Mouse (Mus musculus) embryonic facial prominence, embryonic 13.5 days (tissue): Measurements from ENCODE around the gene Spryd4. TPM values are rescaled to one million over a fixed set of nuclear protein-coding genes. Genes with fewer than 3 reads are reported as not detected.
"Not testable (repeated sequence)": the region's sequence is repeated elsewhere in the genome, so short reads cannot be mapped to it uniquely, and the experiment has no call there.

Experiments used
- ATAC-seq: fragments of 200-750 bp; cut with Nextera tagmentation; 2 replicates; pipeline ENCODE4 v1.8.0; 2017; ENCODE audit warnings: low read depth; ENCODE audit not compliant: insufficient number of reproducible peaks, insufficient read depth, low FRiP score, low TSS enrichment
- H3K27ac ChIP-seq: fragments of 300-500 bp; sonication (generic); 2 replicates; pipeline ENCODE4 v1.5.1; 2015; ENCODE audit warnings: moderate library complexity, mild to moderate bottlenecking, inconsistent platforms
- H3K27me3 ChIP-seq: fragments of 300-500 bp; sonication (generic); 2 replicates; pipeline ENCODE4 v1.6.1; 2015; ENCODE audit warnings: mild to moderate bottlenecking, inconsistent platforms
- H3K36me3 ChIP-seq: fragments of 300-500 bp; sonication (generic); 2 replicates; pipeline ENCODE4 v1.6.1; 2015; ENCODE audit warnings: mild to moderate bottlenecking, inconsistent platforms
- H3K4me1 ChIP-seq: fragments of 300-500 bp; sonication (generic); 2 replicates; pipeline ENCODE4 v1.6.1; 2015; ENCODE audit warnings: inconsistent platforms
- H3K4me2 ChIP-seq: fragments of 300-500 bp; sonication (generic); 2 replicates; pipeline ENCODE4 v1.6.1; 2015; ENCODE audit warnings: moderate library complexity, mild to moderate bottlenecking, inconsistent platforms
- H3K4me3 ChIP-seq: fragments of 300-500 bp; sonication (generic); 2 replicates; pipeline ENCODE4 v1.5.1; 2015; ENCODE audit warnings: mild to moderate bottlenecking, inconsistent platforms
- H3K9ac ChIP-seq: fragments of 300-500 bp; sonication (generic); 2 replicates; pipeline ENCODE4 v1.6.1; 2015; ENCODE audit warnings: mild to moderate bottlenecking, inconsistent platforms
- H3K9me3 ChIP-seq: fragments of 300-500 bp; sonication (generic); 2 replicates; pipeline ENCODE4 v1.6.1; 2016; ENCODE audit warnings: inconsistent platforms
- WGBS: fragments of 180-500 bp; shearing (Covaris S2); methylation state at CpG from one replicate; pipeline ENCODE4 v1.1.7; 2015; ENCODE audit warnings: mixed read lengths; 5-methylcytosine and 5-hydroxymethylcytosine counted together
- polyA plus RNA-seq: library from polyadenylated mRNA; unstranded; fragments of >200 nt; fragmentation: Nextera tagmentation; extraction: Ambion mirVana; gene quantifications from 2 replicates; pipeline ENCODE4 v1.2.1, GENCODE M21; 2015

Spryd4 gene
- polyA plus RNA-seq, result 31.6 and 32.3 TPM in 2 replicates

- peaks cover 6% of the 10 kb centered on the region; the same call in 1 of the 2 replicates for H3K27me3 ChIP-seq
- H3K9me3 ChIP-seq, result no peaks in the 10 kb centered on the region
- peaks cover 13% of the 10 kb centered on the region for H3K4me1 ChIP-seq
- H3K27ac ChIP-seq, result no peak within 1 kb of the TSS; the same call in 1 of the 2 replicates
- peaks cover 18% of the 10 kb centered on the region for H3K36me3 ChIP-seq
- peak within 1 kb of the TSS; percentile 78 for H3K9ac ChIP-seq
- peak within 1 kb of the TSS; percentile 91 for H3K4me2 ChIP-seq
- peak within 1 kb of the TSS; percentile 68 for H3K4me3 ChIP-seq
- WGBS, result 0% methylated on average over 30 of the region's 30 CpGs
- peak; percentile 91 for ATAC-seq
Observed at GRCm38 (mm10) chr10:128211390-128212108, at the start of gene Spryd4. Gene Spryd4, minus strand, starts transcription at chr10:128211807.

GRCm38 (mm10) chr10:128260376-128260775, 48.8 kb upstream of the Spryd4 start:
- not testable (repeated sequence) for H3K4me2 ChIP-seq, H3K4me3 ChIP-seq, H3K4me1 ChIP-seq, ATAC-seq, H3K27me3 ChIP-seq, H3K9me3 ChIP-seq, H3K27ac ChIP-seq, H3K9ac ChIP-seq, H3K36me3 ChIP-seq
- WGBS, result 84% methylated on average over 7 of the region's 7 CpGs

- Histone ChIP-seq H3K4me2 (no peak overlapping the region), H3K9ac (no peak overlapping the region), H3K27ac (no peak overlapping the region), H3K36me3 (no peaks in the 10 kb centered on the region), H3K4me3 (no peak overlapping the region), H3K9me3 (no peaks in the 10 kb centered on the region), H3K4me1 (no peaks in the 10 kb centered on the region), H3K27me3 (no peaks in the 10 kb centered on the region)
- WGBS, result 85% methylated on average over 5 of the region's 5 CpGs
- no peak for ATAC-seq
Observed at GRCm38 (mm10) chr10:128259946-128260345, 48.3 kb upstream of the Spryd4 start.

GRCm38 (mm10) chr10:128258953-128259352, 47.3 kb upstream of the Spryd4 start:
- H3K36me3 ChIP-seq, result 0 out of 2 replicates have a peak, but pooled peaks cover 6% of the 10 kb centered on the region
- no peaks in the 10 kb centered on the region for H3K4me1 ChIP-seq
- no peaks in the 10 kb centered on the region for H3K27me3 ChIP-seq
- ATAC-seq, result no peak
- no peak overlapping the region for H3K4me2 ChIP-seq
- no peak overlapping the region for H3K9ac ChIP-seq
- H3K27ac ChIP-seq, result no peak overlapping the region
- no peak overlapping the region for H3K4me3 ChIP-seq
- H3K9me3 ChIP-seq, result no peaks in the 10 kb centered on the region
- WGBS, result 80% methylated on average over 4 of the region's 4 CpGs

- H3K27ac ChIP-seq, result no peak overlapping the region
- H3K27me3 ChIP-seq, result no peaks in the 10 kb centered on the region
- no peak overlapping the region for H3K4me2 ChIP-seq
- ATAC-seq, result no peak
- H3K4me3 ChIP-seq, result no peak overlapping the region
- peaks cover 27% of the 10 kb centered on the region for H3K36me3 ChIP-seq
- WGBS, result 92% methylated on average over 8 of the region's 8 CpGs
- H3K4me1 ChIP-seq, result no peaks in the 10 kb centered on the region
- no peaks in the 10 kb centered on the region for H3K9me3 ChIP-seq
- no peak overlapping the region for H3K9ac ChIP-seq
Observed at GRCm38 (mm10) chr10:128256328-128256727, 44.7 kb upstream of the Spryd4 start.

- WGBS, result 85% methylated on average over 8 of the region's 8 CpGs
- Histone ChIP-seq H3K27me3 (no peaks in the 10 kb centered on the region), H3K36me3 (peaks cover 31% of the 10 kb centered on the region), H3K9ac (no peak overlapping the region), H3K4me1 (no peaks in the 10 kb centered on the region), H3K27ac (no peak overlapping the region), H3K9me3 (no peaks in the 10 kb centered on the region), H3K4me2 (no peak overlapping the region), H3K4me3 (no peak overlapping the region)
- no peak for ATAC-seq
Observed at GRCm38 (mm10) chr10:128255925-128256324, 44.3 kb upstream of the Spryd4 start.

- no peak for ATAC-seq
- Histone ChIP-seq H3K9me3 (no peaks in the 10 kb centered on the region), H3K9ac (no peak within 1 kb of the TSS), H3K27me3 (no peaks in the 10 kb centered on the region), H3K4me1 (no peaks in the 10 kb centered on the region), H3K36me3 (peaks cover 52% of the 10 kb centered on the region), H3K4me2 (no peak within 1 kb of the TSS), H3K4me3 (no peak within 1 kb of the TSS), H3K27ac (no peak within 1 kb of the TSS)
- 86% methylated on average over 4 of the region's 4 CpGs for WGBS
Observed at GRCm38 (mm10) chr10:128253677-128254255, 42.2 kb upstream of the Spryd4 start, which contains the start of gene Apon. Gene Apon, plus strand, starts transcription at chr10:128254096.

- Histone ChIP-seq H3K4me1 (0 out of 2 replicates have a peak, but pooled peaks cover 5% of the 10 kb centered on the region), H3K27ac (no peak overlapping the region), H3K4me2 (no peak overlapping the region), H3K4me3 (no peak overlapping the region), H3K27me3 (no peaks in the 10 kb centered on the region), H3K36me3 (peaks cover 83% of the 10 kb centered on the region), H3K9ac (no peak overlapping the region), H3K9me3 (no peaks in the 10 kb centered on the region)
- ATAC-seq, result no peak
- WGBS, result 91% methylated on average over 13 of the region's 13 CpGs
Observed at GRCm38 (mm10) chr10:128250565-128250964, 39.0 kb upstream of the Spryd4 start.

- Histone ChIP-seq H3K27me3 (no peaks in the 10 kb centered on the region), H3K9ac (0 out of 2 replicates have a peak overlapping the region, but pooled peaks have one; percentile 36), H3K4me1 (0 out of 2 replicates have a peak, but pooled peaks cover 5% of the 10 kb centered on the region), H3K9me3 (no peaks in the 10 kb centered on the region), H3K4me3 (no peak overlapping the region), H3K36me3 (peaks cover 96% of the 10 kb centered on the region), H3K27ac (peak overlapping the region; percentile 45), H3K4me2 (peak overlapping the region; percentile 2; the same call in 1 of the 2 replicates)
- no peak for ATAC-seq
- 67% methylated on average over 17 of the region's 17 CpGs for WGBS
Observed at GRCm38 (mm10) chr10:128247020-128247732, 35.6 kb upstream of the Spryd4 start.

GRCm38 (mm10) chr10:128244121-128244520, 32.5 kb upstream of the Spryd4 start:
- Histone ChIP-seq H3K9me3 (no peaks in the 10 kb centered on the region), H3K4me1 (0 out of 2 replicates have a peak, but pooled peaks cover 5% of the 10 kb centered on the region), H3K27me3 (no peaks in the 10 kb centered on the region), H3K4me2 (no peak overlapping the region), H3K4me3 (no peak overlapping the region), H3K36me3 (peaks cover 93% of the 10 kb centered on the region), H3K27ac (no peak overlapping the region), H3K9ac (no peak overlapping the region)
- ATAC-seq, result no peak
- 96% methylated on average over 15 of the region's 15 CpGs for WGBS

GRCm38 (mm10) chr10:128243252-128243651, 31.6 kb upstream of the Spryd4 start:
- peaks cover 5% of the 10 kb centered on the region; the same call in 1 of the 2 replicates for H3K4me1 ChIP-seq
- H3K27ac ChIP-seq, result no peak overlapping the region
- no peak for ATAC-seq
- H3K36me3 ChIP-seq, result peaks cover 85% of the 10 kb centered on the region
- H3K27me3 ChIP-seq, result no peaks in the 10 kb centered on the region
- WGBS, result 91% methylated on average over 8 of the region's 8 CpGs
- H3K4me3 ChIP-seq, result no peak overlapping the region
- no peak overlapping the region for H3K9ac ChIP-seq
- H3K4me2 ChIP-seq, result no peak overlapping the region
- H3K9me3 ChIP-seq, result no peaks in the 10 kb centered on the region
